Mouse (Mus musculus): ENCODE results near the gene Dnajc14. TPM values are rescaled to one million over a fixed set of nuclear protein-coding genes. Genes with fewer than 3 reads are reported as not detected.
A peak's percentile ranks its signal among the peaks of the same experiment; 100 is the strongest.

Gene Dnajc14
- 59.4 and 60.8 TPM in 2 replicates for polyA plus RNA-seq (2015; fragmentation: Nextera tagmentation; extraction: Ambion mirVana)

GRCm38 (mm10) chr10:128803771-128804270 lies at the start of gene Dnajc14:
Gene Dnajc14 (plus strand): TSS chr10:128804062.
- ATAC-seq (replicated peaks): peak; percentile 32
- Histone ChIP-seq H3K9me3 (no peaks in the 10 kb centered on the region), H3K4me2 (peak within 1 kb of the TSS; percentile 89), H3K4me3 (peak within 1 kb of the TSS; percentile 96), H3K9ac (peak within 1 kb of the TSS; percentile 82), H3K4me1 (peaks cover 49% of the 10 kb centered on the region), H3K27me3 (replicated peaks) (no peaks in the 10 kb centered on the region), H3K36me3 (replicated peaks) (no peaks in the 10 kb centered on the region; the same call in 1 of the 2 replicates), H3K27ac (peak within 1 kb of the TSS; percentile 97)
- 0% methylated on average over 14 of the region's 14 CpGs for WGBS

- Histone ChIP-seq H3K27ac (no peak overlapping the region), H3K36me3 (replicated peaks) (no peaks in the 10 kb centered on the region), H3K27me3 (replicated peaks) (no peaks in the 10 kb centered on the region), H3K4me3 (no peak overlapping the region), H3K9ac (no peak overlapping the region), H3K9me3 (no peaks in the 10 kb centered on the region), H3K4me2 (no peak overlapping the region), H3K4me1 (no peaks in the 10 kb centered on the region)
- WGBS: 81% methylated on average over 2 of the region's 2 CpGs
- no peak for ATAC-seq (replicated peaks)
Observed at GRCm38 (mm10) chr10:128772895-128773294, 31.0 kb upstream of the Dnajc14 start.

GRCm38 (mm10) chr10:128773685-128774084 lies 30.2 kb upstream of the Dnajc14 start:
- H3K27me3 ChIP-seq (replicated peaks): no peaks in the 10 kb centered on the region
- no peak overlapping the region for H3K9ac ChIP-seq
- WGBS: 30% methylated on average over 5 of the region's 5 CpGs
- H3K36me3 ChIP-seq (replicated peaks): no peaks in the 10 kb centered on the region
- no peaks in the 10 kb centered on the region for H3K9me3 ChIP-seq
- no peak overlapping the region for H3K27ac ChIP-seq
- ATAC-seq (replicated peaks): no peak
- H3K4me1 ChIP-seq: no peaks in the 10 kb centered on the region
- H3K4me2 ChIP-seq: no peak overlapping the region
- no peak overlapping the region for H3K4me3 ChIP-seq

GRCm38 (mm10) chr10:128778441-128778840 lies 25.4 kb upstream of the Dnajc14 start:
- no peak overlapping the region for H3K27ac ChIP-seq
- ATAC-seq (replicated peaks): no peak
- H3K36me3 ChIP-seq (replicated peaks): no peaks in the 10 kb centered on the region
- no peaks in the 10 kb centered on the region for H3K4me1 ChIP-seq
- no peak overlapping the region for H3K4me3 ChIP-seq
- no peaks in the 10 kb centered on the region for H3K27me3 ChIP-seq (replicated peaks)
- H3K9ac ChIP-seq: no peak overlapping the region
- no peaks in the 10 kb centered on the region for H3K9me3 ChIP-seq
- 89% methylated on average over 2 of the region's 2 CpGs for WGBS
- H3K4me2 ChIP-seq: no peak overlapping the region

GRCm38 (mm10) chr10:128779011-128779795 lies 24.7 kb upstream of the Dnajc14 start:
- Histone ChIP-seq H3K4me3 (no peak overlapping the region), H3K9me3 (no peaks in the 10 kb centered on the region), H3K4me1 (no peaks in the 10 kb centered on the region), H3K27ac (no peak overlapping the region), H3K36me3 (replicated peaks) (no peaks in the 10 kb centered on the region), H3K27me3 (replicated peaks) (no peaks in the 10 kb centered on the region), H3K9ac (no peak overlapping the region), H3K4me2 (no peak overlapping the region)
- WGBS: 38% methylated on average over 8 of the region's 8 CpGs
- no peak for ATAC-seq (replicated peaks)

GRCm38 (mm10) chr10:128780200-128780599 lies 23.7 kb upstream of the Dnajc14 start:
- WGBS: 100% methylated on average over 1 of the region's 1 CpGs
- no peaks in the 10 kb centered on the region for H3K4me1 ChIP-seq
- no peaks in the 10 kb centered on the region for H3K36me3 ChIP-seq (replicated peaks)
- H3K9me3 ChIP-seq: no peaks in the 10 kb centered on the region
- H3K9ac ChIP-seq: no peak overlapping the region
- no peak for ATAC-seq (replicated peaks)
- H3K27me3 ChIP-seq (replicated peaks): no peaks in the 10 kb centered on the region
- no peak overlapping the region for H3K4me3 ChIP-seq
- no peak overlapping the region for H3K27ac ChIP-seq
- H3K4me2 ChIP-seq: no peak overlapping the region

GRCm38 (mm10) chr10:128790398-128791124 lies 13.3 kb upstream of the Dnajc14 start, which contains the start of gene Mmp19:
Gene Mmp19 (plus strand): TSS chr10:128790910.
- WGBS: 60% methylated on average over 7 of the region's 7 CpGs
- H3K27ac ChIP-seq: no peak within 1 kb of the TSS
- H3K9me3 ChIP-seq: no peaks in the 10 kb centered on the region
- ATAC-seq (replicated peaks): no peak
- H3K4me1 ChIP-seq: no peaks in the 10 kb centered on the region
- no peak within 1 kb of the TSS for H3K4me2 ChIP-seq
- H3K9ac ChIP-seq: no peak within 1 kb of the TSS
- no peak within 1 kb of the TSS for H3K4me3 ChIP-seq
- H3K36me3 ChIP-seq (replicated peaks): no peaks in the 10 kb centered on the region
- no peaks in the 10 kb centered on the region for H3K27me3 ChIP-seq (replicated peaks)

GRCm38 (mm10) chr10:128792041-128792440 lies 11.8 kb upstream of the Dnajc14 start:
- H3K9me3 ChIP-seq: no peaks in the 10 kb centered on the region
- H3K4me2 ChIP-seq: no peak overlapping the region
- H3K36me3 ChIP-seq (replicated peaks): no peaks in the 10 kb centered on the region
- no peak overlapping the region for H3K4me3 ChIP-seq
- no peak for ATAC-seq (replicated peaks)
- H3K9ac ChIP-seq: no peak overlapping the region
- H3K27ac ChIP-seq: no peak overlapping the region
- no peaks in the 10 kb centered on the region for H3K27me3 ChIP-seq (replicated peaks)
- no peaks in the 10 kb centered on the region for H3K4me1 ChIP-seq

GRCm38 (mm10) chr10:128793258-128793657 lies 10.6 kb upstream of the Dnajc14 start:
- Histone ChIP-seq H3K27ac (no peak overlapping the region), H3K27me3 (replicated peaks) (no peaks in the 10 kb centered on the region), H3K4me1 (no peaks in the 10 kb centered on the region), H3K4me3 (no peak overlapping the region), H3K36me3 (replicated peaks) (no peaks in the 10 kb centered on the region), H3K9me3 (no peaks in the 10 kb centered on the region), H3K9ac (no peak overlapping the region), H3K4me2 (no peak overlapping the region)
- ATAC-seq (replicated peaks): no peak
- WGBS: 96% methylated on average over 1 of the region's 1 CpGs

GRCm38 (mm10) chr10:128794391-128794790 lies 9.5 kb upstream of the Dnajc14 start:
- Histone ChIP-seq H3K9me3 (no peaks in the 10 kb centered on the region), H3K27ac (no peak overlapping the region), H3K9ac (no peak overlapping the region), H3K4me3 (no peak overlapping the region), H3K27me3 (replicated peaks) (no peaks in the 10 kb centered on the region), H3K36me3 (replicated peaks) (no peaks in the 10 kb centered on the region), H3K4me2 (no peak overlapping the region), H3K4me1 (no peaks in the 10 kb centered on the region)
- no peak for ATAC-seq (replicated peaks)
- WGBS: 90% methylated on average over 5 of the region's 5 CpGs

- no peaks in the 10 kb centered on the region for H3K4me1 ChIP-seq
- H3K27me3 ChIP-seq (replicated peaks): no peaks in the 10 kb centered on the region
- H3K4me3 ChIP-seq: no peak overlapping the region
- H3K9me3 ChIP-seq: no peaks in the 10 kb centered on the region
- no peaks in the 10 kb centered on the region for H3K36me3 ChIP-seq (replicated peaks)
- 96% methylated on average over 3 of the region's 3 CpGs for WGBS
- ATAC-seq (replicated peaks): no peak
- H3K27ac ChIP-seq: no peak overlapping the region
- no peak overlapping the region for H3K4me2 ChIP-seq
- H3K9ac ChIP-seq: no peak overlapping the region
Observed at GRCm38 (mm10) chr10:128795581-128795980, 8.3 kb upstream of the Dnajc14 start.

GRCm38 (mm10) chr10:128798676-128799075 lies 5.2 kb upstream of the Dnajc14 start:
- WGBS: 98% methylated on average over 8 of the region's 8 CpGs
- no peaks in the 10 kb centered on the region for H3K9me3 ChIP-seq
- H3K27ac ChIP-seq: no peak overlapping the region
- ATAC-seq (replicated peaks): no peak
- no peak overlapping the region for H3K9ac ChIP-seq
- H3K4me1 ChIP-seq: peaks cover 15% of the 10 kb centered on the region
- no peaks in the 10 kb centered on the region for H3K27me3 ChIP-seq (replicated peaks)
- no peaks in the 10 kb centered on the region for H3K36me3 ChIP-seq (replicated peaks)
- no peak overlapping the region for H3K4me2 ChIP-seq
- no peak overlapping the region for H3K4me3 ChIP-seq

All from midbrain, embryonic 15.5 days (tissue).